Mouse (Mus musculus) megakaryocyte, embryonic 14.5 days (primary cell): Measurements from ENCODE around the gene Tbc1d13.

ENCODE experiments used
- FLI1 ChIP-seq: IDR thresholded peaks from 2 replicates; pipeline ENCODE4 v1.6.1; 2012; ENCODE audit warnings: low read length, inconsistent platforms, mixed read lengths
- GATA1 ChIP-seq: IDR thresholded peaks from 3 replicates; pipeline ENCODE4 v1.6.1; 2012; ENCODE audit warnings: mixed read lengths, low read length, inconsistent platforms, borderline replicate concordance

- no peak for TF ChIP-seq GATA1
- no peak for TF ChIP-seq FLI1
Observed at GRCm38 (mm10) chr2:30183721-30184120, 50.2 kb downstream of the Tbc1d13 start.
